Mouse (Mus musculus) T-helper 1 cell (primary cell): ENCODE results near the gene Mboat7.

Experiments used
- in situ Hi-C: fragments of 300-600 bp; cut with MboI, MseI; formaldehyde crosslinking; loops from one replicate; pipeline ENCODE4 v1.15.1; 2025; ENCODE audit warnings: high pct_unique_total_duplicates

Gene Mboat7

GRCm38 (mm10) chr7:3693809-3694075 is 419 bp upstream of the Mboat7 start:
- in situ Hi-C loops, result no loop called here

- in situ Hi-C loops, result no loop called here
Observed at GRCm38 (mm10) chr7:3692382-3692986, 839 bp downstream of the Mboat7 start, which contains the start of gene Tsen34. TSS of gene Tsen34 (plus strand) at chr7:3692863.

- in situ Hi-C loops, result no loop called here
Observed at GRCm38 (mm10) chr7:3691919-3692318, 1.4 kb downstream of the Mboat7 start.

- in situ Hi-C loops, result no loop called here
Observed at GRCm38 (mm10) chr7:3685400-3686187, 7.7 kb downstream of the Mboat7 start.

- in situ Hi-C loops, result no loop called here
Observed at GRCm38 (mm10) chr7:3684698-3685097, 8.6 kb downstream of the Mboat7 start.

- in situ Hi-C loops, result no loop called here
Observed at GRCm38 (mm10) chr7:3683908-3684550, 9.3 kb downstream of the Mboat7 start.

- in situ Hi-C loops, result no loop called here
Observed at GRCm38 (mm10) chr7:3677342-3677741, 16.0 kb downstream of the Mboat7 start, which contains the start of gene Tmc4. TSS of gene Tmc4 (minus strand) at chr7:3677553.

- in situ Hi-C loops, result no loop called here
Observed at GRCm38 (mm10) chr7:3676371-3676770, 17.0 kb downstream of the Mboat7 start.

GRCm38 (mm10) chr7:3675228-3675548 is 18.1 kb downstream of the Mboat7 start:
- in situ Hi-C loops, result no loop called here

- in situ Hi-C loops, result no loop called here
Observed at GRCm38 (mm10) chr7:3674507-3675227, 18.7 kb downstream of the Mboat7 start.

- in situ Hi-C loops, result no loop called here
Observed at GRCm38 (mm10) chr7:3666921-3667391, 26.4 kb downstream of the Mboat7 start.

- in situ Hi-C loops, result no loop called here
Observed at GRCm38 (mm10) chr7:3665215-3666114, 27.9 kb downstream of the Mboat7 start, which contains the start of gene Leng1. TSS of gene Leng1 (minus strand) at chr7:3665840.

- in situ Hi-C loops, result no loop called here
Observed at GRCm38 (mm10) chr7:3664524-3665214, 28.7 kb downstream of the Mboat7 start.

- in situ Hi-C loops, result no loop called here
Observed at GRCm38 (mm10) chr7:3658578-3658977, 34.7 kb downstream of the Mboat7 start.

- in situ Hi-C loops, result no loop called here
Observed at GRCm38 (mm10) chr7:3656966-3657365, 36.4 kb downstream of the Mboat7 start.

GRCm38 (mm10) chr7:3646641-3647040 is 46.7 kb downstream of the Mboat7 start:
- in situ Hi-C loops, result loop anchor here (25.0 kb wide), 2 partner anchors 1016 to 1416 kb away; partner anchors contain the start of genes Ppp6r1, U2af2 and Zfp580

- in situ Hi-C loops, result loop anchor here (25.0 kb wide), 2 partner anchors 1016 to 1416 kb away; partner anchors contain the start of genes Ppp6r1, U2af2 and Zfp580
Observed at GRCm38 (mm10) chr7:3646188-3646587, 47.1 kb downstream of the Mboat7 start.

- in situ Hi-C loops, result loop anchor here (25.0 kb wide), 2 partner anchors 1017 to 1417 kb away; partner anchors contain the start of genes Ppp6r1, U2af2 and Zfp580
Observed at GRCm38 (mm10) chr7:3645488-3646025, 47.8 kb downstream of the Mboat7 start.

GRCm38 (mm10) chr7:3644672-3645487 is 48.4 kb downstream of the Mboat7 start, which contains the start of gene Cnot3:
TSS of gene Cnot3 (plus strand) at chr7:3645268.
- in situ Hi-C loops, result loop anchor here (25.0 kb wide), 2 partner anchors 1017 to 1417 kb away; partner anchors contain the start of genes Ppp6r1, U2af2 and Zfp580
